Mouse (Mus musculus): Measurements from ENCODE around the gene Pigk. TPM values are rescaled to one million over a fixed set of nuclear protein-coding genes. Genes with fewer than 3 reads are reported as not detected.
A peak's percentile ranks its signal among the peaks of the same experiment; 100 is the strongest.

The Pigk gene
- total and polyA plus RNA-seq, 2 experiments from 2014 or later: 38.2 to 57.8 TPM

DNA sequence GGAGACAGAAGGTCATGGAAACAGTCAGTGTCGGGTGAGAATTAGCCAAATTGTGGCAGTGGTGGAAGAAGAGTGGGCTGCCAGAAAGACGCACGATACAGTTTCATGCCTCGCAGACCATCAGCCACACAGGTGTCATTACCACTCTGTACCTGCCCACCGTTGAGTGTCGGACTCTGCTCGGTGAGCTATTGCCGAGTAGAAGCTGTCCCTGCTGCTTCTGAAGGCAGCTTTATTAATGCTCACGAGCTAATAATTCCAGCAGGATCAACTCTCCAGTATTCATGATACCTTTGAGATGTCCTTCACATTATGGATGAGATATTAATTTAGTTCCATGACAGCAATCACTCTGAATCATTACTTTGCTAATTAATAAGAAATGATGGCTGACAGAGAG, 118.1 kb downstream of the Pigk start:
- Histone ChIP-seq H3K4me1 (ENCODE audit: insufficient read depth, low read length) (no peaks in the 10 kb centered on the region), H3K27me3 (ENCODE audit: insufficient read depth, low read length) (no peaks in the 10 kb centered on the region), H3K36me3 (ENCODE audit: insufficient read depth, low read length) (no peaks in the 10 kb centered on the region), H3K4me2 (ENCODE audit: low read depth, low read length) (no peak overlapping the region), H3K9ac (replicated peaks; ENCODE audit: low read length) (no peak overlapping the region), H3K9me3 (ENCODE audit: low read length) (no peaks in the 10 kb centered on the region), H3K27ac (no peak overlapping the region), H3K4me3 (ENCODE audit: low read length) (no peak overlapping the region)
- no peak for ATAC-seq
- TF ChIP-seq CTCF (IDR thresholded peaks at IDR 0.05; ENCODE audit: low read depth): no peak
- DNase-seq (ENCODE audit: low spot score): no peak
- WGBS: 82% methylated on average over 9 of the region's 9 CpGs

DNA sequence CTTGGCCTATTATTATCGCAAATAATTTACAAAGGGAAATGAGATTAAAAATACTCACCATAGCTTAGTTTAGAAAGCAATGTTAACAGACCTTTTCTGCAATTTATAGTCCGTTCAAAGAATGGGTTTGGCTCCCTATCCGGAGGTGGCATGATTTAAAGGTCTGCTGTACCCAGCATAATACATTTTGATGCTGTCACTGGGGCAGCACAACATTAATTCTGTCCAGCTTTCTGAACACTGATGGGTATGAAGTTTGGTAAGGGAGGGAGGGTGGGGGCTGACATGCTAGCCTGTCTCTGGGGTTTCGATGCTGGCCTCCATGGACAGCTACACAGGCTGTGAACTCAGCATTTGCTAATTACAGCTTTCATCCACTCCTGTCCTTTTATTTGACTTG, 118.5 kb downstream of the Pigk start:
- H3K4me3 ChIP-seq (ENCODE audit: low read length): no peak overlapping the region
- H3K4me2 ChIP-seq (ENCODE audit: low read depth, low read length): no peak overlapping the region
- H3K36me3 ChIP-seq (ENCODE audit: insufficient read depth, low read length): no peaks in the 10 kb centered on the region
- H3K9ac ChIP-seq (replicated peaks; ENCODE audit: low read length): no peak overlapping the region
- ATAC-seq: no peak
- TF ChIP-seq CTCF (IDR thresholded peaks at IDR 0.05; ENCODE audit: low read depth): no peak
- no peaks in the 10 kb centered on the region for H3K4me1 ChIP-seq (ENCODE audit: insufficient read depth, low read length)
- no peaks in the 10 kb centered on the region for H3K9me3 ChIP-seq (ENCODE audit: low read length)
- no peak for DNase-seq (ENCODE audit: low spot score)
- H3K27me3 ChIP-seq (ENCODE audit: insufficient read depth, low read length): no peaks in the 10 kb centered on the region
- H3K27ac ChIP-seq: no peak overlapping the region
- 73% methylated on average over 4 of the region's 4 CpGs for WGBS

DNA sequence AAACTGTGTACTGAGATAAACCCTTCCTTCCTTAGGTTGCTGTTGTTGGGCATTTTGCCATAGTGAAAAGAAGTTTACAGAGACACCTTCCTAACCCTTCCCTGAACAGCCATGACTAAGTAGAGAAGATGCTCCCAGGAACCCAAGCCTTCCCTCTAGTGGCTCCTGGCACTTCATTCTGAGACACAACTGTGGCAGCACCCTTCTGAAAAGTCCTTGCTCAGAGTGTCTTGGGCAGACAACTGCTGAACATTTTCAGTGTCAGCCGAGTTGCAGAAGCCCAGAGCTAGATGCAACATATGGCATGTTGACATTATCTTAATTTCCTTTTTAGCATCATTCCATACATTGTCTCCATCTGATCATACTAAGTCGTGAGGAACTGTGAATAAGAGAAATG, 123.5 kb downstream of the Pigk start:
- no peak for DNase-seq (ENCODE audit: low spot score)
- H3K9ac ChIP-seq (replicated peaks; ENCODE audit: low read length): no peak overlapping the region
- no peaks in the 10 kb centered on the region for H3K36me3 ChIP-seq (ENCODE audit: insufficient read depth, low read length)
- H3K4me2 ChIP-seq (ENCODE audit: low read depth, low read length): no peak overlapping the region
- H3K4me1 ChIP-seq (ENCODE audit: insufficient read depth, low read length): no peaks in the 10 kb centered on the region; the same call in 1 of the 2 replicates
- no peaks in the 10 kb centered on the region for H3K27me3 ChIP-seq (ENCODE audit: insufficient read depth, low read length)
- no peak overlapping the region for H3K4me3 ChIP-seq (ENCODE audit: low read length)
- H3K27ac ChIP-seq: no peak overlapping the region
- no peak for ATAC-seq
- no peaks in the 10 kb centered on the region for H3K9me3 ChIP-seq (ENCODE audit: low read length)
- TF ChIP-seq CTCF (IDR thresholded peaks at IDR 0.05; ENCODE audit: low read depth): no peak
- WGBS: 70% methylated on average over 2 of the region's 2 CpGs

DNA sequence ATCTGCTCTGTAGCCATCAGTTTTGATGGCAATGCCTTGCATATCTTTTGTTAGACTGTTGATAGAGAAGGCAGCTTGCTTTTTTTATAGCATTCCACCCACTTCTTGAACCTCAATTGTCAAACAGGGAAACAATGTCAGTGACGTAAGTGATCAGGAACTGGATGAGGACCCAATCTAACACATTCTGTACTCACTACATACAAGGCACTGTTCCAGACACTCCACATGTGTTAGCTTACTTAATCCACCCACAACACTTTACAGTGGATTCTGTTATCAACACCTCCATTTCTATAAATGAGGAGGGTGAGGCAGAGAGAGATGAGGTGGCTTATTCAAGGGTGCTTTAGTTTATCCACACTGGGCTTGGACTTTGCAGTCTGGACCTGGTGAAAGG, 124.0 kb downstream of the Pigk start:
- DNase-seq (ENCODE audit: low spot score): no peak

DNA sequence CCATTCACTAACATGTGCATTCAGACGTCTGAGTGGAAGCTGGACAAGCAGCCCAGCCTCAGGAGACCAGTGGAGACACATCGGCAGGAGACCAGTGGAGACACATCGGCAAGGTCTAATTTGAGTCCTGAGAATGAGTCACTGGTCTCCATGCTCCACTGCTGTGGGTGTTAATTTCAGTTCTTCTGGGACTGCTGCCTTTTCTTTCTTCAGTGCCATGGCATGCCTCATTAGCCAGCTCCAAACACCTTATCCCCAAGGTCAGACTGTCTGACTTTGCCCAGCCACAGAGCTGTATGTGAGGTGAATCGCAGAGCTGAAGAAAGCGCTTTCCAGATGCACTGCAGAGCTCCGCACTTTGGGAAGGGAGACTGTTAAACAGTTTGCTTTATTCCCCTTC, 127.4 kb downstream of the Pigk start:
- ATAC-seq (peak; percentile 58), DNase-seq (ENCODE audit: low spot score) (peak; percentile 17)
- Histone ChIP-seq H3K27ac (no peak overlapping the region), H3K4me2 (ENCODE audit: low read depth, low read length) (no peak overlapping the region), H3K9me3 (ENCODE audit: low read length) (no peaks in the 10 kb centered on the region), H3K4me3 (ENCODE audit: low read length) (no peak overlapping the region), H3K36me3 (ENCODE audit: insufficient read depth, low read length) (no peaks in the 10 kb centered on the region), H3K9ac (replicated peaks; ENCODE audit: low read length) (no peak overlapping the region), H3K4me1 (ENCODE audit: insufficient read depth, low read length) (no peaks in the 10 kb centered on the region; the same call in none of the 2 replicates), H3K27me3 (ENCODE audit: insufficient read depth, low read length) (no peaks in the 10 kb centered on the region)
- TF ChIP-seq CTCF (IDR thresholded peaks at IDR 0.05; ENCODE audit: low read depth): no peak
- 62% methylated on average over 6 of the region's 6 CpGs for WGBS

More for the DNA sequence above, 124.0 kb downstream of the Pigk start:
- 89% methylated on average over 1 of the region's 1 CpGs for WGBS
- H3K9ac ChIP-seq (replicated peaks; ENCODE audit: low read length): no peak overlapping the region
- ATAC-seq: no peak
- no peak for TF ChIP-seq CTCF (IDR thresholded peaks at IDR 0.05; ENCODE audit: low read depth)
- H3K27me3 ChIP-seq (ENCODE audit: insufficient read depth, low read length): no peaks in the 10 kb centered on the region
- no peak overlapping the region for H3K27ac ChIP-seq
- H3K4me1 ChIP-seq (ENCODE audit: insufficient read depth, low read length): no peaks in the 10 kb centered on the region; the same call in 1 of the 2 replicates
- no peak overlapping the region for H3K4me2 ChIP-seq (ENCODE audit: low read depth, low read length)
- H3K9me3 ChIP-seq (ENCODE audit: low read length): no peaks in the 10 kb centered on the region
- H3K4me3 ChIP-seq (ENCODE audit: low read length): no peak overlapping the region
- no peaks in the 10 kb centered on the region for H3K36me3 ChIP-seq (ENCODE audit: insufficient read depth, low read length)

DNA sequence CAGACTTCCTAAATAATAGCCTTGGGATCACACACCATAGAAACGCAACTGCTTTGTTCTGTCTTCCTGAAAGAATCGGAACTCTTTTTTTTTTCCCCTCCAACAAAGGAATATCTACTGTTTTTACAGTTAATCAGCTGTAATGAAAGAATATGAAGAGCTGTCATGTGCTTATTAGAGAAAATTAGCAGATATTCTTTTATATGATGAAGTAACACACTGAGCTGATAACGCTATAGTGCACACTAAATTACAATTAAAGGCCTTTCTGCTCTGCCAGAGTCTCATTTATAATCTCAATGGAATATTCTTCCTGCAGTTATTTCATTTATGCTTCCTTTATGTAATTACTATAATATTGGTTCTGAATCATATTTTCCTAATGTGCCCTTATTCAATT, 128.7 kb downstream of the Pigk start:
- H3K9me3 ChIP-seq (ENCODE audit: low read length): no peaks in the 10 kb centered on the region
- H3K4me2 ChIP-seq (ENCODE audit: low read depth, low read length): no peak overlapping the region
- H3K4me3 ChIP-seq (ENCODE audit: low read length): no peak overlapping the region
- H3K27ac ChIP-seq: no peak overlapping the region
- H3K4me1 ChIP-seq (ENCODE audit: insufficient read depth, low read length): no peaks in the 10 kb centered on the region; the same call in none of the 2 replicates
- DNase-seq (ENCODE audit: low spot score) (no peak), ATAC-seq (no peak)
- no peaks in the 10 kb centered on the region for H3K36me3 ChIP-seq (ENCODE audit: insufficient read depth, low read length)
- no peak overlapping the region for H3K9ac ChIP-seq (replicated peaks; ENCODE audit: low read length)
- H3K27me3 ChIP-seq (ENCODE audit: insufficient read depth, low read length): no peaks in the 10 kb centered on the region
- WGBS: 51% methylated on average over 3 of the region's 3 CpGs
- no peak for TF ChIP-seq CTCF (IDR thresholded peaks at IDR 0.05; ENCODE audit: low read depth)

DNA sequence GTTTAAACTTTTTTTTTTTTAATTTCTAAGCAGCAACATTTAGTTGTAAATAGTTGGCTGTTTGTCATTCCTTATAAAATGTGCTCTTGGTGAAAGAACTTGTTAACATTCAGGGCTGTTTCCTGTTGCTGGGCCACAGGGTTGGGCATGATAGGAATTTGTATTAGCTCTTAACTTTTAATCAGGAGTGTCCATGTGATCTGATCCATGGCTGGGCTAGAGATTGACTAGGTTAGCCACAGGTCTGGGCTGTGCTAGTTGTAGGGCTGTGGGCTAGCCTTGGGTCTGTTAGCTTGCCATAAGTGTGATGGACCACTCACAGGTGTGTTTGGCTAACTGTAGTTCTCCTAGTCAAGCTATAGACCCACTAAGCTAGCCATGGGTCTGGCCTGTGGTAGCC, 130.0 kb downstream of the Pigk start:
- no peak overlapping the region for H3K4me2 ChIP-seq (ENCODE audit: low read depth, low read length)
- no peak for TF ChIP-seq CTCF (IDR thresholded peaks at IDR 0.05; ENCODE audit: low read depth)
- no peak overlapping the region for H3K27ac ChIP-seq
- H3K27me3 ChIP-seq (ENCODE audit: insufficient read depth, low read length): no peaks in the 10 kb centered on the region
- H3K9ac ChIP-seq (replicated peaks; ENCODE audit: low read length): no peak overlapping the region
- no peaks in the 10 kb centered on the region for H3K36me3 ChIP-seq (ENCODE audit: insufficient read depth, low read length)
- no peak for DNase-seq (ENCODE audit: low spot score)
- ATAC-seq: 0 out of 2 replicates have a peak, but pooled peaks have one; percentile 53
- no peaks in the 10 kb centered on the region; the same call in none of the 2 replicates for H3K4me1 ChIP-seq (ENCODE audit: insufficient read depth, low read length)
- H3K4me3 ChIP-seq (ENCODE audit: low read length): no peak overlapping the region
- no peaks in the 10 kb centered on the region for H3K9me3 ChIP-seq (ENCODE audit: low read length)
